Mouse (Mus musculus) gastrocnemius, adult 2 months (tissue): ENCODE measurements around the gene Med28. TPM values are rescaled to one million over a fixed set of nuclear protein-coding genes. Genes with fewer than 3 reads are reported as not detected.

Experiments used
- DNase-seq: peaks from one replicate; pipeline ENCODE4 v3.0.0; 2022
- H3K27ac ChIP-seq: fragments of 200-600 bp; 2 replicates; pipeline ENCODE4 v1.8.1; 2022; ENCODE audit warnings: mild to moderate bottlenecking
- H3K4me3 ChIP-seq: fragments of 200-600 bp; 2 replicates; pipeline ENCODE4 v1.8.1; 2022; ENCODE audit warnings: mild to moderate bottlenecking, moderate library complexity
- CTCF ChIP-seq: fragments of 200-600 bp; IDR thresholded peaks from 2 replicates; pipeline ENCODE4 v1.8.1; 2022; ENCODE audit warnings: antibody characterized with exemption, mild to moderate bottlenecking, moderate library complexity
- intact Hi-C: fragments of 180-260 bp; cut with DNase I; formaldehyde crosslinking; loops from one replicate; pipeline ENCODE4 v1.15.1; 2025
- total RNA-seq, 2 experiments: library from RNA; stranded (reverse); gene quantifications; 2 replicates each; pipeline ENCODE4 v1.2.3; 2021

Gene Med28
- total RNA-seq, 2 experiments from 2014 or later = 45.6 to 63.5 TPM

GRCm38 (mm10) chr5:45491776-45492175 lies 28.3 kb upstream of the Med28 start:
- no peak overlapping the region for H3K4me3 ChIP-seq
- no peak for DNase-seq
- intact Hi-C loops = loop anchor here (2.0 to 5.0 kb wide), 2 partner anchors 41 to 366 kb away; partner anchors contain the start of genes Lcorl and Qdpr
- no peak for TF ChIP-seq CTCF
- H3K27ac ChIP-seq = no peak overlapping the region

DNA sequence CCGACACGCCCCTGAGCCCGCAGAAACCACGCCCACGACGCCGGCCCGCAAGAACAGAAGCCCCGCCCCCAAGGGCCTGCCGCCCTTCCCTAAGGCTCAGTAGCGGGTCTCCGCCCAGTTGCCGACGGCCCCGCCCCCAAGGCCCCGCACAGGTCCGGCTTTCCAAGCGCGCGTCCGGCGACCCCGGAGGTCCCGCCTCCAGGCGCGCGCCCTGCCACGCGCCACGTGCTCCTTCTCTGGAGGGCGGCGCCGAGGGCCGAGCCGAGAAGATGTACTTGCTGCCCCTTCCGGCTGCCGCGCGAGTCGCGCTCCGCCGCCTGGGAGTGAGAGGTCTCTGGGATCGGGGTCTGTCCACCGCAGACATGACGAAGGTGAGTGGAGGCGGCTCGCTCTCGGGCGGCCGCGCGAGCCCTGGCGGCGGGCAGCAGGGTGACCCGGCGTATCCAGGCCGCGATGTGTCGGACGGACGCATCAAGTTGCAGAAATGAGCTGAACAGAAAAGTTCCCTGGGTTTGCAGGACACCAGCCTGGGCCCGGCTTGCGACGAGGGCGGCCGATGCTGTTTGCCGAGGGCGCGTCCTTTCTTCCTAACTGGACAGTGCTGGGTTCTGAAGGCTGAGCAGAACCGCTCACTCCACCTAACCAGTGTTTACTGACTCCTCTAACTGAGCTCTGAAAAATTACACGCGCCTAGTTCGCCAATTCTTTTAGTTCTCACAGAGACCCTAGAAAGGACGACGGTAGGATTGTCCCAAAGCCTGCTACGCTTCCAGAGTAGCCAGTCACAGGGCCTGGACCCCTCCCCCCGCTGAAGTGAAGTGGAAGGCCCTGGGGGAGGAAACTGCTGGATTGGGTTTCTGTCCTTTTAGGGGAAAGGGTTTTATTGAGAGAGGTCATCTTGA lies 26.6 kb upstream of the Med28 start, which contains the start of gene Lap3:
Gene Lap3, plus strand, starts transcription at position 184 of the 902 bp plus-strand sequence.
- Histone ChIP-seq H3K27ac (peak within 1 kb of the TSS; percentile 95), H3K4me3 (peak within 1 kb of the TSS; percentile 75)
- peak; percentile 54 for TF ChIP-seq CTCF
- DNase-seq = peak; percentile 100
- intact Hi-C loops = loop anchor here (1.0 to 5.0 kb wide), 3 partner anchors 27 to 364 kb away; partner anchors contain the start of genes Lcorl, Med28 and Qdpr

DNA sequence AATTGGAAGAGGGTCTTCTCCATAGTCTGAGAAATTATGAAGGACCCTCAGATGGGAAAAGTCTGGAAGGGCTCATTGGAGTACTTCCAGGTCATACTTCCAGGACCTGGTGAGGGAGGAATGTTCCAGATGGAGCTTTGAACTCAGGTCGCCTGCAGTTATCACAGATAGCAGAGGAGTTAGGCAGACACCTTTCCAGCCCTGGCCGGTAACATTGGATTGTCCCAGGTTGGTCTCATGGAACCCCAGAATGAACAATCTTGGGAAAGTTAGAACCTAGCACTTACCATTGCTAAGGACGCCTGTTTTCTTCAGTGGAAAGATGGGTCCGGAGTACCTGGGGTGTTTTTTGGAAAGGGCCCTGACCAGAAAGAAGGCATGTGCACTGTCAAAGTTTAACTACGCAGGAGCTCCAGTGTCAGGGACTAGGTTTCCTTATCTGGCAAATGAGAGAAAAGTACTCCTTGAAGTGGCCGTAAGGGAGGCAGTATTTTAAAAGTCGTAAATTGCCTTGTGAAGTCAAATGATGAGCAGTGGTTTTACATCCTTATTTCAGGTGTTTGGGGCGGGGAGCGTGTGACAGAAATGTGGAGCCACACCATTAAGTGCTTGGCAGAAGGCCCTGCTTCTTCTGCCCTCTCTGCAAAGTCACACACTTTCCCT lies 25.8 kb upstream of the Med28 start:
- H3K27ac ChIP-seq = peak overlapping the region; percentile 95
- no peak for TF ChIP-seq CTCF
- no peak for DNase-seq
- peak overlapping the region; percentile 75 for H3K4me3 ChIP-seq
- intact Hi-C loops = loop anchor here (5.0 kb wide), 1 partner anchor 363 kb away; the partner anchor contains the start of gene Lcorl

GRCm38 (mm10) chr5:45495429-45495975 lies 24.5 kb upstream of the Med28 start:
- Histone ChIP-seq H3K27ac (no peak overlapping the region), H3K4me3 (no peak overlapping the region)
- intact Hi-C loops = no loop called here
- TF ChIP-seq CTCF = no peak
- no peak for DNase-seq

DNA sequence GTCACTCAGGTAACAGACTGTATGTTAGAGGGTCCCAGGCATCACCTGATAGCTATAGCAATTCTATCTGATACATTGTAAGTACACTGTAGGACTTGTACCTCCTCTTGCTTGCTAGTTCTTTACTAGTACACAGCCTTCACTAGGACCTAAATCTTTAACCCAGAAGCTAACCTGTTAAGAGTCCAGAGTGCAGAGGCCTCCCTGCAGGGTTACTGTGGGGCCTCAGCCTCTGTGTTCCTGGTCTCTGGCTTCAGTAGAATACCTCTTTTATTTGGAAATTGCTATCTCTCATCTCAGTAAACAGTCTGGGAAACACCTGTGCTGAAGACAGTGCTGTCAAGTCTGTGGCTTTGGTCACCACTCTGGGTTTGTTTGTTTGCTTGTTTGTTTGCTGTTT lies 24.0 kb upstream of the Med28 start:
- no peak for DNase-seq
- Histone ChIP-seq H3K27ac (no peak overlapping the region), H3K4me3 (no peak overlapping the region)
- intact Hi-C loops = no loop called here
- no peak for TF ChIP-seq CTCF

DNA sequence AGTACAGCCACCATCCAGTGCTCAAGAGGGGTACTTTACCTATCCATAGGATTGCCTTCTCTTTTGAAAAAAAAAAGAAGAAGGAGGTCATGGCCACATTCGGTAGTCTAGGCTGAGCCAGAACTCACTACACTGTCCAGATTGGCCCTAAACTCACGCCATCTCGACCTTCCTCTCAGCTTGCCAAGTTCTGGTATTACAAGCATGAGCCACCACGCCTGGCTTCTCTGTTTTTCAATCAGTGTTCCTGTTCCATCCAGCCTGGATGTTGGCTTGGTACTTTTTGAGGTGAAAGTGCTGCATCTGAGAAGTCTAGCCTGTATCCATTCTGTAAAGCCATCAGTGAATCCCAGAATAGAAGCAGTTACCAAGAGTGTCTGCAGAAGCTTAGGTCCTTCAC lies 23.6 kb upstream of the Med28 start:
- no peak for TF ChIP-seq CTCF
- no peak for DNase-seq
- no peak overlapping the region for H3K4me3 ChIP-seq
- intact Hi-C loops = no loop called here
- no peak overlapping the region for H3K27ac ChIP-seq

DNA sequence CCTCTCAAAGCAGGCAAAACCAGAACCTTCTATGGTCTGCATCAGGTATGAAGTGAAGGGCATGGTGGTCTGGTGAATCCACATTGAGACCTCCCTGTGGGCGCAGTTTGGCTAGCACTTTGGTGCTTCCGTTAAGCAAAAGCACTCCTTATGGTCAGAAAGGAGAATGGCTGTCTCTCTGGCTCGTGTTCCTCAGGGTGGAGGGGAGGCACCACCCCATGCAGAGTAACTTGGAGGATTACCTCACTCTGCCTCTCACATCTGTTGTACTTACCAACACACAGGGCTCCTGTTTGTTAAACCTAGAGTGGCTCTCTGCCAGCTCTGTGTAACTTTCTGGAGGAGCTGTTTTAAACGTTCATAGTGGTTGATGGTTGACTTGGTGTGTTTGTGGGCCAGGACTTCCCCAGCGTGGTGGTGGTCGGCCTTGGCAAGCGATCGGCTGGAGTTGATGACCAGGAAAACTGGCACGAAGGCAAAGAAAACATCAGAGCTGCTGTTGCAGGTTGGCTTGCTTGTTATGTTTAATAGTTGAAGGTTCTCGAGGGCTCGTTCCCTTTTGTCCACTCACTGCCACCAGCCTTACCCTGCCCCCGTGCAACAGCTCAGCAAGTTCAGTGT lies 23.0 kb upstream of the Med28 start:
- Histone ChIP-seq H3K27ac (no peak overlapping the region), H3K4me3 (no peak overlapping the region)
- no peak for TF ChIP-seq CTCF
- intact Hi-C loops = loop anchor here (1.0 kb wide), 1 partner anchor 16 kb away; no protein-coding TSS in a partner anchor
- no peak for DNase-seq

DNA sequence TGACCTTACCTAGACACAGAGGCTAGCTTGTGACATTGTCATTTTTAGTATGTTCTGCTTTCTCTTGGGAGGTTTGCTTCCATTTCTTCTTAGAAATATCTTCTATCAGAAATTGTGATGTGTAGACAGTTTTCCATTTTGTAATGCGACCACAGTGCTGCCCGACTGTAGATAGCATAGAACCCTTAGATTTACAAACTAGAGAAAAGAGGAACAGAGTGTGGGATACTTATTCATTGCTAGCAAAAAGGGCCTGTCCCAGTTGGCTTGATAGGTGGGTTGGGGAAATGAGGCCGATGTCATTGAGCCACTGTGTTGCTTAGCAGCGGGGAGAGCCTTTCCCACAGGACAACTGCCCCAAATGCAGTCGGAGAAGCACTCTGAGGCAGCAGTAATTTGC lies 22.5 kb upstream of the Med28 start:
- intact Hi-C loops = loop anchor here (1.0 kb wide), 1 partner anchor 16 kb away; no protein-coding TSS in a partner anchor
- H3K4me3 ChIP-seq = no peak overlapping the region
- TF ChIP-seq CTCF = no peak
- no peak for DNase-seq
- no peak overlapping the region for H3K27ac ChIP-seq

DNA sequence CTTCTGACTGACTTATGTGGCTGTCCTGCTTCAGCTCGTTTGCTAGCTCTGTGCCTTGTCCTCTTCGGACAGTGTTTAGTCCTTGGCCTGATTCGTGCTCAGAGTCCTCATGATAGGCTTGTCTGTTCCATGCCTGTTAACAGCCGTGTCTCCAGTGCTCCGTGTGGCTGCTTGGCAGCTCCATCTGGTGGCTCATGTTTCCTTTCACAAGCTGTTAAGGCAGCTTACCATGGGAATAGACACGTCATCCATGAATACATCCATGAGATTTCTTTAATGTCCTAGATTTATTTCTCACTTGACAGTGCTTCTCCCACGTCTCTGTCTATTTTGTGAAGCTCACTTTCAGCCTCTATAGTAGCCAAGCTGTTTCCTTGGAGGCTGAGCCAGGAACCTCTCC lies 10.0 kb upstream of the Med28 start:
- intact Hi-C loops = no loop called here

DNA sequence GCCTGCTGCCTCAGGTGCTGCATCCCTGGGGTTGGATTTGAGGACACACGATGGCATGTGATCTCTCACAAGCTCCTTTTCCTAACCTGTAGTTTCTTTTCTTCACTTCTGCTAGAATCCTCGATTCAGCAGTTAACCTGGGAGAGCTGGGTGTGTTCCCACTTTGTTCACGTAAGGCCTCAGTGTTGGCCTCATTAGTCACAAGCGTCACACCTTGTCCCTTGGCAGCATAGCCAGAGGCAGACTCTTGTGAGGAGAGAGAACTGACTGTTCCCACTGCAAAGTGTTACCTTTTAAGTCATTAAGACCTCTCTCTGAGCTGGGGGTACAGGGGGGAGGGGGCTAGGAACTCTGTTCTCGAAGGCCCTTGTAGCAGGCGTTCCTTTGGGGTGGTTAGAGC lies 7.1 kb upstream of the Med28 start:
- TF ChIP-seq CTCF = no peak
- no peak for DNase-seq
- intact Hi-C loops = loop anchor here (1.0 kb wide), 1 partner anchor 16 kb away; no protein-coding TSS in a partner anchor
- Histone ChIP-seq H3K27ac (no peak overlapping the region), H3K4me3 (no peak overlapping the region)

More for the DNA sequence above, 10.0 kb upstream of the Med28 start:
- DNase-seq = no peak
- Histone ChIP-seq H3K27ac (no peak overlapping the region), H3K4me3 (no peak overlapping the region)
- TF ChIP-seq CTCF = no peak; the same call in 1 of the 2 replicates

GRCm38 (mm10) chr5:45513511-45513910 lies 6.5 kb upstream of the Med28 start:
- intact Hi-C loops = loop anchor here (1.0 kb wide), 1 partner anchor 16 kb away; no protein-coding TSS in a partner anchor
- Histone ChIP-seq H3K27ac (no peak overlapping the region), H3K4me3 (no peak overlapping the region)
- no peak for TF ChIP-seq CTCF
- DNase-seq = no peak

DNA sequence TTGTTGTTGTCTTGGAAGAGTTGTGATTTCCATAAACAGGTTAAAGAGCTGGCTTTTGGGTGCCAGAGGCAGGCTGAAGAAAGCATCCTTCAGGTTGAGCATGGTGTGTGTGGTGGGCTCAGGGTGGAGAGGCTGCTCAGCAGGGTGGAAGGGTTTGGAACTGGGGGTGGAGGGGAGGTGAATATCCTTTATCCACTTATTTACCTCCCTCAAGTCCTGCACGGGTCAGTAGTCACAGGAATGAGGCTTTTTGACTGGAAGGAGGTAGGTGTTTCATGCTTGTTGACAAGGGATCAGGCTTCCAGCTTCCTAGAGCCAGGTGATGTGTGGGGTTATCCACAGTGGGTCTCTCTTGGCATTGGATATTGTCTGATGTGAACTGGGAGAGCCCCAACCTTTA lies 5.4 kb upstream of the Med28 start:
- no peak overlapping the region for H3K4me3 ChIP-seq
- intact Hi-C loops = no loop called here
- no peak for TF ChIP-seq CTCF
- H3K27ac ChIP-seq = no peak overlapping the region
- no peak for DNase-seq
